Mouse (Mus musculus): Measurements from ENCODE around the gene 6330409D20Rik.

Gene 6330409D20Rik

GRCm38 (mm10) chr2:32752181-32752580, 11.4 kb upstream of the 6330409D20Rik start:
- DNase-seq, result no peak

GRCm38 (mm10) chr2:32751665-32752033, 10.8 kb upstream of the 6330409D20Rik start:
- no peak for DNase-seq

- DNase-seq, result peak; percentile 75
Measured at GRCm38 (mm10) chr2:32750887-32751664, 10.3 kb upstream of the 6330409D20Rik start.

GRCm38 (mm10) chr2:32750199-32750598, 9.4 kb upstream of the 6330409D20Rik start:
- no peak for DNase-seq

GRCm38 (mm10) chr2:32749082-32749481, 8.3 kb upstream of the 6330409D20Rik start:
- DNase-seq, result no peak

- DNase-seq, result no peak
Measured at GRCm38 (mm10) chr2:32744272-32744982, 3.6 kb upstream of the 6330409D20Rik start.

- DNase-seq, result no peak
Measured at GRCm38 (mm10) chr2:32742173-32742531, 1.3 kb upstream of the 6330409D20Rik start.

GRCm38 (mm10) chr2:32741273-32742172, 707 bp upstream of the 6330409D20Rik start:
- peak; percentile 77 for DNase-seq

GRCm38 (mm10) chr2:32739311-32739710, 1.5 kb downstream of the 6330409D20Rik start:
- no peak for DNase-seq

- DNase-seq, result no peak
Measured at GRCm38 (mm10) chr2:32737008-32737407, 3.8 kb downstream of the 6330409D20Rik start.

- DNase-seq, result no peak
Measured at GRCm38 (mm10) chr2:32736306-32736829, 4.4 kb downstream of the 6330409D20Rik start.

GRCm38 (mm10) chr2:32734933-32735332, 5.9 kb downstream of the 6330409D20Rik start:
- DNase-seq, result peak; percentile 88

- DNase-seq, result peak; percentile 55
Measured at GRCm38 (mm10) chr2:32734480-32734879, 6.3 kb downstream of the 6330409D20Rik start.

- no peak for DNase-seq
Measured at GRCm38 (mm10) chr2:32732695-32733094, 8.1 kb downstream of the 6330409D20Rik start.

- peak; percentile 48 for DNase-seq
Measured at GRCm38 (mm10) chr2:32731911-32732310, 8.9 kb downstream of the 6330409D20Rik start.

- peak; percentile 79 for DNase-seq
Measured at GRCm38 (mm10) chr2:32730854-32731253, 10.0 kb downstream of the 6330409D20Rik start.

GRCm38 (mm10) chr2:32729547-32729946, 11.3 kb downstream of the 6330409D20Rik start:
- DNase-seq, result no peak

- peak; percentile 70 for DNase-seq
Measured at GRCm38 (mm10) chr2:32728463-32728862, 12.4 kb downstream of the 6330409D20Rik start.

GRCm38 (mm10) chr2:32727435-32727834, 13.4 kb downstream of the 6330409D20Rik start:
- peak; percentile 99 for DNase-seq

- no peak for DNase-seq
Measured at GRCm38 (mm10) chr2:32724832-32725790, 15.7 kb downstream of the 6330409D20Rik start.

GRCm38 (mm10) chr2:32724149-32724548, 16.7 kb downstream of the 6330409D20Rik start:
- no peak for DNase-seq

- DNase-seq, result no peak
Measured at GRCm38 (mm10) chr2:32722581-32722980, 18.2 kb downstream of the 6330409D20Rik start.
